Mouse (Mus musculus) liver, postnatal 0 days (tissue): Measurements from ENCODE around the gene Rprd1b. TPM values are rescaled to one million over a fixed set of nuclear protein-coding genes. Genes with fewer than 3 reads are reported as not detected.

Experiments used
- ATAC-seq: fragments of 200-750 bp; cut with Nextera tagmentation; 2 replicates; pipeline ENCODE4 v1.8.0; 2017; ENCODE audit warnings: mild to moderate bottlenecking, moderate library complexity
- DNase-seq: peaks from one replicate; pipeline ENCODE4 v3.0.0-alpha.2; 2016
- H3K27ac ChIP-seq: fragments of 300-500 bp; sonication (generic); 2 replicates; pipeline ENCODE4 v1.5.1; 2014; ENCODE audit warnings: antibody characterized with exemption, moderate library complexity, mild to moderate bottlenecking, low read depth
- H3K27me3 ChIP-seq: fragments of 300-500 bp; sonication (generic); 2 replicates; pipeline ENCODE4 v1.6.1; 2014; ENCODE audit warnings: low read length, control low read depth, mixed read lengths; ENCODE audit not compliant: insufficient read depth
- H3K36me3 ChIP-seq: fragments of 300-500 bp; sonication (generic); replicated peaks from 2 replicates; pipeline ENCODE4 v1.6.1; 2014; ENCODE audit warnings: mild to moderate bottlenecking, control low read depth, low read length, moderate library complexity, mixed read lengths; ENCODE audit not compliant: insufficient read depth
- H3K4me1 ChIP-seq: fragments of 300-500 bp; sonication (generic); 2 replicates; pipeline ENCODE4 v1.6.1; 2014; ENCODE audit warnings: antibody characterized with exemption, mild to moderate bottlenecking, control low read depth; ENCODE audit not compliant: insufficient read depth
- H3K4me2 ChIP-seq: fragments of 300-500 bp; sonication (generic); 2 replicates; pipeline ENCODE4 v1.6.1; 2014; ENCODE audit warnings: low read depth, mild to moderate bottlenecking, low read length, moderate library complexity, mixed read lengths
- H3K4me3 ChIP-seq: fragments of 300-500 bp; sonication (generic); 2 replicates; pipeline ENCODE4 v1.5.1; 2014; ENCODE audit warnings: low read depth, low read length
- H3K9ac ChIP-seq: fragments of 300-500 bp; sonication (generic); replicated peaks from 2 replicates; pipeline ENCODE4 v1.6.1; 2014; ENCODE audit warnings: mild to moderate bottlenecking, moderate library complexity
- H3K9me3 ChIP-seq: fragments of 300-500 bp; sonication (generic); 2 replicates; pipeline ENCODE4 v1.6.1; 2016; ENCODE audit warnings: mild to moderate bottlenecking, control low read depth, low read length, mixed read lengths
- CTCF ChIP-seq: sonication (generic); IDR thresholded peaks from 2 replicates; pipeline ENCODE4 v1.5.1; 2016; ENCODE audit warnings: antibody characterized with exemption, low read depth
- EP300 ChIP-seq: IDR thresholded peaks from 2 replicates; pipeline ENCODE4 v1.6.1; 2016; ENCODE audit warnings: antibody characterized with exemption, low read depth, mild to moderate bottlenecking
- WGBS: fragments of 180-500 bp; shearing (Covaris S2); extraction: QIAGEN DNeasy Blood & Tissue Kit; methylation state at CpG from one replicate; pipeline ENCODE4 v1.1.7; 2014; ENCODE audit not compliant: insufficient replicate concordance; 5-methylcytosine and 5-hydroxymethylcytosine counted together
- polyA plus RNA-seq: library from polyadenylated mRNA; unstranded; fragments of >200 nt; fragmentation: Nextera tagmentation; extraction: Ambion mirVana; gene quantifications from 2 replicates; pipeline ENCODE4 v1.2.1, GENCODE M21; 2015

Gene Rprd1b
- polyA plus RNA-seq, 1 experiment from 2014 or later = 17.4 TPM

- Histone ChIP-seq H3K4me3 (no peak overlapping the region), H3K9ac (no peak overlapping the region), H3K36me3 (peaks cover 80% of the 10 kb centered on the region), H3K27me3 (no peaks in the 10 kb centered on the region), H3K9me3 (no peaks in the 10 kb centered on the region), H3K27ac (no peak overlapping the region), H3K4me2 (no peak overlapping the region), H3K4me1 (peaks cover 15% of the 10 kb centered on the region)
- TF ChIP-seq EP300 (no peak), CTCF (no peak)
- WGBS = 91% methylated on average over 7 of the region's 7 CpGs
- no peak for ATAC-seq
- DNase-seq = no peak
Measured at GRCm38 (mm10) chr2:158127872-158128271, 99.6 kb downstream of the Rprd1b start.

- ATAC-seq (no peak), DNase-seq (no peak)
- peaks cover 80% of the 10 kb centered on the region for H3K36me3 ChIP-seq
- H3K4me2 ChIP-seq = no peak overlapping the region
- no peak overlapping the region for H3K27ac ChIP-seq
- TF ChIP-seq EP300 (no peak), CTCF (no peak)
- no peaks in the 10 kb centered on the region for H3K27me3 ChIP-seq
- no peak overlapping the region for H3K9ac ChIP-seq
- peaks cover 15% of the 10 kb centered on the region for H3K4me1 ChIP-seq
- 90% methylated on average over 8 of the region's 8 CpGs for WGBS
- no peak overlapping the region for H3K4me3 ChIP-seq
- H3K9me3 ChIP-seq = no peaks in the 10 kb centered on the region
Measured at GRCm38 (mm10) chr2:158128461-158129130, 100.3 kb downstream of the Rprd1b start.

- H3K27ac ChIP-seq = no peak overlapping the region
- H3K36me3 ChIP-seq = peaks cover 80% of the 10 kb centered on the region
Measured at GRCm38 (mm10) chr2:158129291-158130002, 101.2 kb downstream of the Rprd1b start.

GRCm38 (mm10) chr2:158130391-158130986 lies 102.2 kb downstream of the Rprd1b start:
- peak; percentile 79 for ATAC-seq
- H3K27ac ChIP-seq = peak overlapping the region; percentile 69
- 63% methylated on average over 4 of the region's 5 CpGs for WGBS

More at GRCm38 (mm10) chr2:158129291-158130002, 101.2 kb downstream of the Rprd1b start:
- no peak overlapping the region for H3K4me3 ChIP-seq
- ATAC-seq = no peak
- peaks cover 15% of the 10 kb centered on the region for H3K4me1 ChIP-seq
- H3K9ac ChIP-seq = no peak overlapping the region
- H3K4me2 ChIP-seq = no peak overlapping the region
- H3K9me3 ChIP-seq = no peaks in the 10 kb centered on the region
- no peak for DNase-seq
- 84% methylated on average over 16 of the region's 16 CpGs for whole genome bisulfite sequencing
- TF ChIP-seq CTCF = no peak
- no peak for TF ChIP-seq EP300
- no peaks in the 10 kb centered on the region for H3K27me3 ChIP-seq

GRCm38 (mm10) chr2:158131197-158131835 lies 103.0 kb downstream of the Rprd1b start:
- no peaks in the 10 kb centered on the region for H3K9me3 ChIP-seq
- H3K27ac ChIP-seq = peak overlapping the region; percentile 69
- H3K36me3 ChIP-seq = peaks cover 81% of the 10 kb centered on the region
- TF ChIP-seq EP300 = no peak
- no peak for TF ChIP-seq CTCF
- no peak overlapping the region for H3K4me2 ChIP-seq
- H3K27me3 ChIP-seq = no peaks in the 10 kb centered on the region
- ATAC-seq (no peak), DNase-seq (no peak)
- no peak overlapping the region for H3K4me3 ChIP-seq
- peaks cover 17% of the 10 kb centered on the region for H3K4me1 ChIP-seq
- no peak overlapping the region for H3K9ac ChIP-seq
- 87% methylated on average over 13 of the region's 13 CpGs for WGBS

More at GRCm38 (mm10) chr2:158130391-158130986, 102.2 kb downstream of the Rprd1b start:
- Histone ChIP-seq H3K4me1 (peaks cover 15% of the 10 kb centered on the region), H3K9me3 (no peaks in the 10 kb centered on the region), H3K36me3 (peaks cover 81% of the 10 kb centered on the region), H3K4me3 (no peak overlapping the region), H3K27me3 (no peaks in the 10 kb centered on the region), H3K4me2 (no peak overlapping the region), H3K9ac (no peak overlapping the region)
- TF ChIP-seq CTCF (no peak), EP300 (peak; percentile 71)
- DNase-seq = peak; percentile 83

- DNase-seq (no peak), ATAC-seq (no peak)
- 86% methylated on average over 10 of the region's 10 CpGs for WGBS
- no peak overlapping the region for H3K4me3 ChIP-seq
- no peaks in the 10 kb centered on the region for H3K27me3 ChIP-seq
- no peaks in the 10 kb centered on the region for H3K9me3 ChIP-seq
- H3K27ac ChIP-seq = no peak overlapping the region
- H3K36me3 ChIP-seq = peaks cover 81% of the 10 kb centered on the region
- H3K9ac ChIP-seq = no peak overlapping the region
- peaks cover 24% of the 10 kb centered on the region for H3K4me1 ChIP-seq
- H3K4me2 ChIP-seq = no peak overlapping the region
- no peak for TF ChIP-seq EP300
Measured at GRCm38 (mm10) chr2:158132320-158132719, 104.0 kb downstream of the Rprd1b start.
